Mouse (Mus musculus) T-helper 1 cell (primary cell): ENCODE data around the gene Gm49450.

Experiments used
- in situ Hi-C: fragments of 300-600 bp; cut with MboI, MseI; formaldehyde crosslinking; loops from one replicate; pipeline ENCODE4 v1.15.1; 2025; ENCODE audit warnings: high pct_unique_total_duplicates

The Gm49450 gene

DNA sequence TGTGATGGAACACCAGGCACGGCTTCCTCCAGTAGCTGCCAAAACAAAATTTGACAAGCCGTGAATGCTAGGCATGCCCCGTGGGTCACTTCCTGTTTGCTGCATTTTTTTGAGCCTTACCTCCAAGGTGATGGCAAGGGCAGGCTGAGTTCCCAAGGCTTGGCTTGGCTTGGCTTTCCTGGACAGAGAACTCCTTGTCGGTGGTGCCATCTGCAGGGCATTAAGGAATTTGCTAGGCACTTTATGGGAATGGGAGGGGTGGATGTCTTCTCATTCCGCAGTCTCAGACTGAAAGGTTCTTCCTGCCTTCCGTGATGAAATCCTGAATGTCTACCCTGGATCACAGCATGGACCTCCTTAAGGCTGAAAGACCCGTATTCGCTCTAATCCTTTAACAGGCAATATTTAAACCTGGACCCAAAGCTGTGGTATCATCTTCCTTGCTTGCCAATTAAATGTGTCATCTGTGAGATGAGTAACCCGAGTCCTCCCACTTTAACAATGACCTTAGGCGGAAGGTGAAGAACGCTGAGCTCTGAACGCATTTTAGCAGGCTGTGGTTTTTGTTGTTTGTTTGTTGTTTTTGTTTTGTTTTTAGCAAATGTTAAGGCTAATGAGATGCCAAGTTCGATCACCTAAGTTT lies 24.6 kb downstream of the Gm49450 start:
- in situ Hi-C loops = no loop called here

DNA sequence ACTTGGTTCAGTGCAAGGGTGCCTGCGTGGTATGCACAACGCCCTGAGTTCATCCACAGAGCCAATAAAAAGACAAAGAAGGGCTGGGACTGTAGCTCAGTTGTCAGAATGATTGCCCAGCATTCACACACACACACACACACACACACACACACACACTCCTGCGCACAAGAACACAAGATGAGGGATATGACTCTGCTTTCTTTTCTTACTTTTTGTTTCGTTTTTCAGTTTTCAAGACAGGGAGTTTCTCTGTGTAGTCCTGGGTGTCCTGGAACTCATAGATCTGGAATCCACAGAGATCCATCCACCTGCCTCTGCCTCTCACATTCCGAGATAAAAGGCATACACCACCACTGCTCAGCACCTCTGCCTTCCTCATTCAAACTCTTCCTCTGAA lies 25.8 kb downstream of the Gm49450 start:
- in situ Hi-C loops = no loop called here

DNA sequence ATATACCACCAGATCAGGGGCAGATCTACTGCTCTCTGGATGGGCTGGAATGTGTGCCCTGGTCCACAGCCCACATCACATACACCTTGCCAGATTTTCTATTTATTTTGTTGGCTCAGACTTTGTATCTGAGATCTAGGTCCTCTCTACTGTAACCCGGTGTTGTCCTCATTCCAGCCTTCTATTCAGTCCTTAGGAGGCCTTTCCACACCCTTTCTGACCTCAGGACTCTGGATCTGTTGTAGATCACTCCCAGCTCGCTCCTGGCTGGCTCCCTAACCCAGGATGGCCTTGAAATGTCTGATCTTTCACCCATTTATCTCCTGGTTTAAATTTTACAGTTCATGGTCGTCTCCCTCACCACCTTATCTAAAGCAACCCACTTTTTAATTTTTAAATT lies 28.7 kb downstream of the Gm49450 start:
- in situ Hi-C loops = no loop called here

DNA sequence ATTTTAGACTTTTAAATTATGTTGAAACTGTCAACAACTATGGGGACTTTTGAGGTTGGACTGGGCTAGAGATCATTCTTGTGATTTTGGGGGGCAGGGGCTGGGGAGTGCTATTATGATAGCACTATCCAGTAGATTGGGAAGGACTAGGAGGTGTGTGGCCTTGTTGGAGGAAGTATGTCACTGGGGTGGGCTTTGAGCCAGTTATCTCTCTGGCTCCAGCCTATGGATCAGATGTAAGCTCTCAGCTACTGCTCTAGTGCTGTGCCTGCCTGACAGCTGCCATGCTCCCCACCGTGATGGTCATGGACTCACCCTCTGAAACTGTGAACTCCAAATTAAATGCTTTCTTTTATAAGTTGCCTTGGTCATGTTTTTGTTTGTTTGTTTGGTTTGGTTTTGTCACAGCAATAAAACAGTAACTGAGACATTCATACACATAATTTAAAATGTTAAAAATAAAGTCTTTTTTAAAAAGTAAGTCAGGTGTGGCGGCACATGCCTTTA lies 30.3 kb downstream of the Gm49450 start:
- in situ Hi-C loops = no loop called here

DNA sequence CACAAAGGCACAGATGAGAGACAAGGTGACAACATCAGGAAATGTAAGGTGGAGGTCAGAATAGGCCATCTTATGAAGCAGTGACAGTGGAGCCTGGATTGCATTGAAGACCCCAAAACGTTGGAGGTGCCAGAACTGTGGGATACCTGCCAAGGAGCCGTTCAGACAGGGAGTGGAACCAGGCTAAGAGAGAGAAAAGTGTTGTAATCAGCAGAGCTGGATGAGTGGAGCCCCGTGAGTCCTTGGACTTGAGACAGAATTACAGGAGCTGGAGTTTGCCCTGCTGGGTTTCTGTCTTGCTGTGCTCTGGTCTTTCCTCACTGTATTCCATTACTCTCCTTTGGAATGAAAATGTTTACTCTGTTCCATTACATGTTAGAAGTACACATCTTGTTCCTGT lies 30.8 kb downstream of the Gm49450 start:
- in situ Hi-C loops = no loop called here

DNA sequence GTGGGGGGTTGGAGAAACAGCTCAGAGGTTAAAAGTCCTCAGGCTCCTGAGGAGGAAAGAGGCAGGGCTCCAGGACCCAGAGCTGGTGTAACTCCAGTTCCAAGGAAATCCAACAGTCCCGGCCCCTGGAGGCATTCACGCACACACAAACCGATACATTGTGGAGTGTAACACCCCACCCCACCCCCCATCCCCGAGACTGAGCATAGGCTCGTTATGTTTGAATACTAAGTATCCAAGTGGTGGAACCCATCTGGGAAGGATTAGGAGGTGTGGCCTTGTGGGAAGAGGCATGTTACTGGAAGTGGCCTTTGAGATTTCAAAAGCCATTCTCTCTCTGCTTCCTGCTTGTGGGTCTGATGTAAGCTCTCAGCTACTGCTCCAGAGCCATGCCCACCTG lies 31.8 kb downstream of the Gm49450 start:
- in situ Hi-C loops = no loop called here

DNA sequence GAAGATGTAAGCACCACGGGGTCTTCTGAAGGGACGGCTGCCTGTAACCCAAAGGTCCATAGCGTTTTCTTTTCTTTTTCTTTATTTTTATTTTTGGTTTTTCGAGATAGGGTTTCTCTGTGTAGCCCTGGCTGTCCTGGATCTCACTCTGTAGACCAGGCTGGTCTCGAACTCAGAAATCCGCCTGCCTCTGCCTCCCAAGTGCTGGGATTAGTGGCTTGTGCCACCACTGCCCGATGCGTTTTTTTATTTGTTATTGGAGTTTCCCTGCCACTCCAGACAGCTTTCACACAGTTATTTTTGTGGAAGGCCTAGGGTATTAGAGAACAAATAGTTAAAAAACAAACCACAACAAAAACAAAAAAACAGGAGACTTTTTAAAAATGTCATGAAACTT lies 34.9 kb downstream of the Gm49450 start:
- in situ Hi-C loops = loop anchor here (5.0 kb wide), 1 partner anchor 86 kb away; the partner anchor contains the start of gene Prkag1

DNA sequence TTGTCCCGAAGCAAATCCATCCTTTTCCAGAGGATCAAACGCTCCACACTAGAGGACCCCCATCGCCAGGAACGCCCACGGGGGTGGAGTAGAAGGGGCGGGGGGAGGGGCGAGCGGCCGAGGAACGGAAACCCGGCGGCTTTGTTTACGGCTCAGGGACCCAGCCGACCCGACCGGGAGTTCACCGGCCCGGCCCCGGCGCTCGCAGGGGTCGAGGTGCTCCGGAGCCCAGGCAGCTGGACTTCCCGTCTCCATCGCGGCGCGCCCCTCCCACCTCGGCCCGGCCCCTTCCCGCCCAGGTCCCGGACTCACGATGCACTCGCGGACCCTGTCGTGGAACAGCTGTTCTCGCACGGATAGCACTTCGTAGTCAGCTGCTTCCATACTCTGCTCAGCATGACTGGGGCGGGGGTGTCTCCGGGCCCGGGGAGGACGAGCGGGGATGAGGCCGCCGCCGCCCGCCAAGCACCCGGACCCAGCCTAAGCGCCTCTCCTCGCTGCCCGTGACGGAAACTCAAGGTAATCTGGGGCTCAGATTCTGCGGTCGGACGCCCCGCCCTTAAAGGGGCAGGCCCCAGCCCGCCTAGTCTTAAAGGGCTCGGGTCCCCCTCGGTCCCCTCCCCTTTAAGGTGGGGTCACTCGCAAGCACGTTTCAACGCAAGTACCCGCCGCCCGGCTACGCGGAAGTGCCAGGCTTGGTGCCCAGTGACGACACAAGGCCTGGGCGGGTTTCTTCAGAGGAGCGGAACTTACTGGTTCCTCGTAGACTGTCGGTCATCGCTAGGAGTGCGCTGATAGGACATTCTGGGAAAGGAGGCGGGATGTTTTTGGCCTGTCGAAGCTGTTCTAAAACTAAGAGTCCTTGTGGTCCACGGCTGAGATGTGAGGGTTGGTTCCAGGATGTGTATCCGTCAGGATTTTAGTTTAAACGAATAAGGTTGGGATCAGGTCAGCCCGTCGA lies 35.5 kb downstream of the Gm49450 start, which contains the start of gene Lmbr1l:
Gene Lmbr1l, minus strand, starts transcription at position 694 of the 961 bp plus-strand sequence.
- in situ Hi-C loops = loop anchor here (5.0 kb wide), 1 partner anchor 86 kb away; the partner anchor contains the start of gene Prkag1

DNA sequence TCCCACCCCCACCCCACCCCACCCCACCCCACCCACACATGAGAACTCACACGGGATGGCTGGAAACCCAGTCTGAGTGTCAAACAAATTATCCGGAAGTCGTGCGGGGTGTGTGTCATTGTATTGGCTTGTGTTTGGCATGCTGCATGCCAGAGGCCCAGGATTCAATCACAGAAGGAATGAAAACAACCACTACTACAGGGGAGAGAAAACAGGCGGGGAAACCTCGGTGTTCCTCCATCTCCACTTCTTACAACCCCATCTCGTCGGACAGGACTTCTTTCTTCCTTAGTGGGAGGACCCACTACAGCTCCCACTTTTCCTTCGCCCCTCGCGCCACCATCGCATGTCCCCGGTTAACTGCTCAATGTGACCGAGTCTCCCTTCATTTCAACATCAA lies 36.3 kb downstream of the Gm49450 start:
- in situ Hi-C loops = loop anchor here (5.0 kb wide), 1 partner anchor 85 kb away; the partner anchor contains the start of gene Prkag1

DNA sequence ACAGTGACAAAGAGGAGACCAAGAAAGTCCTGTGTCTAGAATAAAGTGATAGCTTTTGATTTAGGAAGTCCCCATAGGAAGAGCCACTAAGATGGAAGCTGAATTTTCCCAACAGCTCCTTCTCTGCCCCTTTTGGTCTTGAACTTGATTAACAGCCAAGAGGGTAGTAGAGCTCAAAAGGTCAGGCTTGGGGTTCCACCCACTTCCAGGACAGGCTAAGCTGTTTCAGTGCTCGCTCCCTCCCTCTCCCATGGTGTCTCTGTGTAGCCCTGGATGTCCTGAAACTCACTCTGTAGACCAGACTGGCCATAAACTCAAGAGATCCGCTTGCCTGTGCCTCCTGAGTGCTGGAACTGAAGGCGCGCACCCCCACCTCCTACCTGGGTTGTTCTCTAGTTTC lies 37.3 kb downstream of the Gm49450 start:
- in situ Hi-C loops = loop anchor here (5.0 kb wide), 1 partner anchor 84 kb away; the partner anchor contains the start of gene Prkag1

DNA sequence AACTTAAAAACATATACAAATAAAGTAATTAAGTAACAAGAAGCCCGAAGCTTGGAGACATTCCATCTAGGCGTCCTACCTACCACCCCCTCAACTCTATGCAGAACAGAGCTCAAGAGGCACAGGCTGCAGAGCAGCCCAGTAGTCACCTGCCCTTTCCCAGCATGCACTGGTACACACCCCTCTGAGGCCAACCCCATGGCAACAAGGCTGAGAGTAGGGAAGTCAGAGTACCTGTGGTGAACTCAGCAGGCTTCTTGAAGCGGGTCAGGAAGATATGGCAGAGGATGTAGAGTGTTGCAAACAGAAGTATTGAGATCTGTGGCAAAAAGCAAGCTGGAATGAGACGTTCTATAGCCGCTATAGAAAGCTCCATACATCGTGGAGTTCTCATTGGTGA lies 38.4 kb downstream of the Gm49450 start:
- in situ Hi-C loops = loop anchor here (5.0 kb wide), 1 partner anchor 83 kb away; the partner anchor contains the start of gene Prkag1

DNA sequence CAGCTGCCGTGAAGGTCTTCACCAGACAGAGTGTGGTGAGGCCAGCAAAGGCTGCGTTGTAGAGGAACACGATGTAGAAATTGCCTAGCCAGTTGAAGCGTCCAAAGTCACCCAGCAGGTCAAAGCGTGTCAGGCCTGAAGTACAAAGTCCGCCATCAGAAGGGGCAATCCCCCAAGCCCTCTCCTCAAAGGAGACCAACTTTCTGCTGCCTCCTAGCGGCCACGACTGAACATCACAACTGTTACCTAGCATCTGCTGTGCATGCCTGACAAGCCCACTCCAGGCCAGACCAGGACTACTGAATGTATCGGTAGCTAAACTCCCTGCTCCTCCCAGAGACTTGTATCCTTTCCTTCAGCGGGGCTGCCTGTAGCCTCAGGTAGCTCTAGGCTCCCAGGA lies 48.7 kb downstream of the Gm49450 start:
- in situ Hi-C loops = loop anchor here (5.0 kb wide), 1 partner anchor 98 kb away; no protein-coding TSS in a partner anchor

DNA sequence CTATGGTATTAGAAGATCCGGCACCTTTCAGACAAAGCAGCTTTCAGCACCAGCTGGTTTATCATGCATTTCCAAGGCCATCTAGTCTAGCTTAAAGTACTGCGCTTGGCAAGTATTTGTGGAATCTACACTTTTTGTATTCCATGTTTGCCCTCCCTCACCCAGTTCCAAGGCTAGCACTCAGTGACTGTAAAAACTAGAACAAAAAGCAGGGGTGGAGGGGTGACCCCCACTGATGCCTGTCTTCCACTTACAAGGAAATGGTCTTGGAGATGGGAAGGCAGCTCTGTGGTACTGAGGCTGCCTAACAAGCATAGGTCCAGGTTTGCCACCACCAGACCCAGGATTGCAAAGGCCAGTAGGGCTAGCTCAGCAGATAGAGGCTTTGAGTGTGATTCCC lies 50.8 kb downstream of the Gm49450 start:
- in situ Hi-C loops = loop anchor here (5.0 kb wide), 1 partner anchor 100 kb away; no protein-coding TSS in a partner anchor

DNA sequence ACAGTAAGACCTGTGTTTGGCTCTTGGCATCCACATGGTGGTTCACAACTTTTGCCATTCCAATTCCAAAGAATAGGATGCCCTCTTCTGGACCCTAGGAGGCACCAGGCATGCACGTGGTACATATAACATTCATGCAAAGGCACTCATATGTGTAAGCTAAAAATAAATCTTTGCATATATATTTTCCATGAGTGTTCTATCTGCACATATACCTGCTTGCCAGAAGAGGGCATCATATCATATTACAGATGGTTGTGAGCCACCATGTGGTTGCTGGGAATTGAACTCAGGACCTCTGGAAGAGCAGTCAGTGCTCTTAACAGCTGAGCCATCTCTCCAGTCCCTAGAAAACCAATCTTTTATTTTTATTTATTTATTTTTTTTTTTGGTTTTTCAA lies 51.8 kb downstream of the Gm49450 start:
- in situ Hi-C loops = loop anchor here (5.0 kb wide), 1 partner anchor 101 kb away; no protein-coding TSS in a partner anchor

DNA sequence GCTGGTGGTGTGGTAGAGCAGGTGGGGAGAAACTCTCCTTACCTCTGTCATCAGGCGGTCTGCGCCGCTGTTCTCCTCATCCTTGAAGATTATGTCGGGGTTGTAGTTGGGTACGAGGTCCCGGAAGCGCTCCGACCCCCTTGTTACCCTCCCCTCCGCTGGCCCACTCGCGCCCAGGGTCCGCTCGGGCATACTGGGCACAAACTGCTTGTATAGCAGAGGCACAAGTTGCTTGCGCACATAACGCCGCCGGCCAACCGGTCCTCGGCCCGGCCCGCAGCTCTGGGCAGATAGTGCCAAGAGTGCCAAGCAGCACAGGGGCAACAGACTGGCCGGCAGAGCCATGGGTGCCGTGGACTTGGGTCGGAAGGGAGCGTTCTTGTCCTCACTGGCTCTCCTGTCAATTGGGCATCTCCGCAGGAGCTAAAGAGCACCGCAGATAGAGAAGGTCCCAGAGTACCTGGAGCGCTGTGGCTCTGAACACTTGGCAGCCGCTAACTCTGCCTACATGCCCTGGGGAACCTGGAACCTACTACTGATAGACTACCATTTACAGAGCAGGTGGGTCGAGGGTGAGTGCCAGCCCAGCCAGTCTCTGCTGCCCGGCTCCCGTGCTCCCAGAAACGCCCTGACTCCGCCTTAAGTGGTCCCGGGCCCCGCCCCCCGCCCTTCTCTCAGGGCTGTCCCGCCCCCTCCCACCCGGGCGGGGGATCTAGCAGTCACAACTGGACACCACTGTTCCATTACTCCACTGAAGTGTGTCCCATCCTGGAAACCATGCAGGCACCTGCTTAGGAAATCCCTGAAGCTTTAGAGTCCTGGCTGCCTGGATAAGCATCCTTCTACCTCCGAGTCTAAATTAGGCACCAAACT lies 55.2 kb downstream of the Gm49450 start, which contains the start of gene Dhh:
Gene Dhh, minus strand, starts transcription at position 613 of the 873 bp plus-strand sequence.
- in situ Hi-C loops = no loop called here

DNA sequence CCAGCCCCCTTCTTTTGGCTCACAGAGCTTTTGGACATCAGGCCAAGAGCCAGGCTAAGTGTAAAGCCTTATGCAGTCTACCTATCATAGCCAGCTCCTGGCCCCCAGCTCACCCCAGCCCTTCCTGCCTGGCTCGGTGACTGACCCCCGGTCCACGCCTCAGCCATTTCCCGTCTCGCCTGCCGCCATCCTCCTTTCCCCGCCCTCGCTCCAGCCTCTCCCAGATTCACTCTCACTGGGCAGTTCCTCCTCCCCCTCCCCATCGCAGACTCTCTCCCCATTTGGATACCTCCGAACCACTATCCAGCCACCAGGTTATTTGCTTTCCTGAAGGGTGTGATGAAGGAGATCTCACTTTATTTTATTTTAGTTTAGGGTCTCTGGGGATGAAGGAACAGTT lies 55.9 kb downstream of the Gm49450 start:
- in situ Hi-C loops = no loop called here

DNA sequence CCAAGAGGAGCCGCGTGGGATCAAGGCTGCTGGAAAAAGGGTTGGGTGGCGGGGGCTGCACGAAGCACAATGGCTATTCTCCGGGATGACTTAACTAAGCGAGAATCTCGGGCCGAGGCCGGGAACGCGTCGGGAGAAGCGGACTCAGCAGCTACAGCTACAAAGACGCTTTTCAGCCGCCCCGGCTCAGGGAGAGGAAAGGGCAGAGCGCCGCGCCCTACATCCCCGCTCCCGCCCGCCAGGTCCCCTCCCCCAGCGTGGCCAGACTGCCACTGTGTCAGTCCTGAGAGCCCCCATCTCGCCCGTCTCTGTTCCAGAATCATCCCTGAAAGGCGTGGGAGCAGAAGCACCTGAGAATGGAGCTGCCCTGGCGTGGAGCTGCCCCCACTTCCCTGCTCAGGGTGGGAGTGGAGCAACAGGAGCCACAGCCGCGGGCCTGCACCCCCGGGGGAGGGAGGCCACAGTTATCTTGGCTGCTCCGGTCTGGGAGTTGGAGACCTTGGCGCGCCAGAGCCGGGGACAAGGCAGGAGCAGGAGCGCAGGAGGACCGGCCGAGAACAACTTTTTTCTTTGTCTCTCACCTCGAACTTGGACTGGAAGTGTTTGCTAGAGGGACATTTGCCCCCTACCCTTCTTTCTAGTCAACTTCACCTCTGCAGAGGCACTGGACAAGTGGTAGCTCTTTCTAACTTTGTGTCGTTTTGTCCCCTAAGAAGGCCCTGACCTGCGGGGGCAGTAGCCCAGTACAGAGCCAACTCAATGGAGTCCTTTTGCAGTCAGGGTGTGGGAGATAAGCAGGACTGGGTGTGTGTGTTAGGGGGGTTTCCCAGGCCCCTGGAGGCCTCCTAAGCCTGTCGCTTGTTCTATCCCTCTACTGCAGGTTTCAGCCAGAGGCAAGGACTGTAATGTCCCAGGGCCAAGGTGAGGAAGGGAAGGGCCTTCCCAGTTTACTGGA lies 57.4 kb downstream of the Gm49450 start:
- in situ Hi-C loops = no loop called here

DNA sequence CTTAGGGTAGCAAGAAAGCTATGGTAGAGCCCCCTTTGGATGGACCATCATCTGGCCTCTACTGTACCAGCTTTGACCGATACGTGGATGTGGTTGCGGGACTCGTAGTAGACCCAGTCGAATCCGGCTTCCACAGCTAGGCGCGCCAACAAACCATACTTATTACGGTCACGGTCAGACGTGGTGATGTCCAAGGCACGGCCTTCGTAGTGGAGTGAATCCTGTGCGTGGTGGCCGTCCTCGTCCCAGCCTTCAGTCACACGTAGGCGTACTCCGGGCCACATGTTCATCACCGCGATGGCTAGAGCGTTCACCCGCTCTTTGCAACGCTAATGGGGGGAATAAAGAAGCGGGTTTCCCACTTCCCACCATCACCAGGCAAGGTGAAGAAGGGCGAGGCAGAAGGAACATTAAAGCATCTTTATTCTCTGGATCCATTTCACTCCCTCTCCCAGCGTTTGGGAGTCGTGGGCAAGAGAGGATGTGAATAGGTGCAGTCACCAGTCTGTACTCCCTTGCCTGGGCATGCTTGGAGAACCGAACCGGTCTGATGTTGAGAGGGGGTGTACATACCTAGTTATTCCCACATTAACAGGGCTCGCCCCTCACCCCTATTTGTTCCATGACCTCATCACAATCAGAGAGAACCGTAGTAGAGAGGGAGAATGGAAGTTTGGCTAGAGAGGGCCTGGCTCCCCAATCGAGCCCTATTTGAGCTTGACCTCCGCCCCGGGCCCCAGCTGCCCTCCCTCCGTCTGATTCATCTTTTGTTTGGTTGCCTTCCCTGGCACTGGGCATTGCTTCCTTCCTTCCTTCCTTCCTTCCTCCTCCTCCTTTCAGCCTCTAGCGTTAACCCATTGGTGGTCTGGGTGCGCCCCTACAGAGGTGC lies 58.4 kb downstream of the Gm49450 start:
- in situ Hi-C loops = no loop called here
